Mouse (Mus musculus) limb, embryonic 13.5 days (tissue): ENCODE data around the gene Wdr76. TPM values are rescaled to one million over a fixed set of nuclear protein-coding genes. Genes with fewer than 3 reads are reported as not detected.
"Not testable (repeated sequence)": the region's sequence is repeated elsewhere in the genome, so short reads cannot be mapped to it uniquely, and the experiment has no call there.

Experiments used
- ATAC-seq: fragments of 200-750 bp; cut with Nextera tagmentation; 2 replicates; pipeline ENCODE4 v1.8.0; 2017; ENCODE audit warnings: low read depth, moderate number of reproducible peaks, moderate TSS enrichment; ENCODE audit not compliant: low FRiP score
- H3K27ac ChIP-seq: fragments of 300-500 bp; sonication (generic); 2 replicates; pipeline ENCODE4 v1.5.1; 2015; ENCODE audit warnings: inconsistent platforms, mild to moderate bottlenecking, moderate library complexity
- H3K27me3 ChIP-seq: fragments of 300-500 bp; sonication (generic); 2 replicates; pipeline ENCODE4 v1.6.1; 2015; ENCODE audit warnings: mild to moderate bottlenecking, inconsistent platforms
- H3K36me3 ChIP-seq: fragments of 300-500 bp; sonication (generic); 2 replicates; pipeline ENCODE4 v1.6.1; 2015; ENCODE audit warnings: inconsistent platforms, mild to moderate bottlenecking, moderate library complexity
- H3K4me1 ChIP-seq: fragments of 300-500 bp; sonication (generic); 2 replicates; pipeline ENCODE4 v1.6.1; 2015; ENCODE audit warnings: inconsistent platforms
- H3K4me2 ChIP-seq: fragments of 300-500 bp; sonication (generic); replicated peaks from 2 replicates; pipeline ENCODE4 v1.6.1; 2015; ENCODE audit warnings: inconsistent platforms, mild to moderate bottlenecking, moderate library complexity
- H3K4me3 ChIP-seq: fragments of 300-500 bp; sonication (generic); 2 replicates; pipeline ENCODE4 v1.5.1; 2015; ENCODE audit warnings: moderate library complexity, mild to moderate bottlenecking, inconsistent platforms
- H3K9ac ChIP-seq: fragments of 300-500 bp; sonication (generic); 2 replicates; pipeline ENCODE4 v1.6.1; 2015; ENCODE audit warnings: mild to moderate bottlenecking, inconsistent platforms
- H3K9me3 ChIP-seq: fragments of 300-500 bp; sonication (generic); 2 replicates; pipeline ENCODE4 v1.6.1; 2016; ENCODE audit warnings: inconsistent platforms
- WGBS: fragments of 180-500 bp; shearing (Covaris S2); methylation state at CpG from one replicate; pipeline ENCODE4 v1.1.7; 2015; 5-methylcytosine and 5-hydroxymethylcytosine counted together
- polyA plus RNA-seq: library from polyadenylated mRNA; unstranded; fragments of >200 nt; fragmentation: Nextera tagmentation; extraction: Ambion mirVana; gene quantifications from 2 replicates; pipeline ENCODE4 v1.2.1, GENCODE M21; 2015

Gene Wdr76
- polyA plus RNA-seq: 7.3 and 8.2 TPM in 2 replicates

- H3K36me3 ChIP-seq: peaks cover 19% of the 10 kb centered on the region
- H3K27me3 ChIP-seq, H3K9me3 ChIP-seq: not testable (repeated sequence)
- peaks cover 14% of the 10 kb centered on the region for H3K4me1 ChIP-seq
- 5% methylated on average over 40 of the region's 42 CpGs for WGBS
- H3K4me2 ChIP-seq: peak within 1 kb of the TSS; percentile 77
- peak within 1 kb of the TSS; percentile 63 for H3K27ac ChIP-seq
- H3K4me3 ChIP-seq: peak within 1 kb of the TSS; percentile 60
- peak within 1 kb of the TSS; percentile 74 for H3K9ac ChIP-seq
- ATAC-seq: peak; percentile 96
Observed at GRCm38 (mm10) chr2:121505942-121506882, at the start of gene Wdr76, which contains the start of gene Mfap1a. Wdr76 (plus strand) TSS chr2:121506723. Mfap1a (minus strand) TSS chr2:121506665.

- ATAC-seq: no peak
- 76% methylated on average over 2 of the region's 2 CpGs for WGBS
Observed at GRCm38 (mm10) chr2:121460071-121460470, 46.5 kb upstream of the Wdr76 start.

GRCm38 (mm10) chr2:121468982-121469381 lies 37.5 kb upstream of the Wdr76 start:
- H3K36me3 ChIP-seq: peaks cover 11% of the 10 kb centered on the region; the same call in 1 of the 2 replicates
- H3K27ac ChIP-seq, H3K4me3 ChIP-seq, H3K4me2 ChIP-seq, H3K4me1 ChIP-seq, H3K9me3 ChIP-seq, H3K27me3 ChIP-seq, H3K9ac ChIP-seq, ATAC-seq: not testable (repeated sequence)
- 72% methylated on average over 2 of the region's 6 CpGs for WGBS

More at GRCm38 (mm10) chr2:121460071-121460470, 46.5 kb upstream of the Wdr76 start:
- Histone ChIP-seq H3K27ac (no peak overlapping the region), H3K4me1 (peaks cover 11% of the 10 kb centered on the region), H3K4me3 (no peak overlapping the region), H3K27me3 (no peaks in the 10 kb centered on the region), H3K4me2 (no peak overlapping the region), H3K9ac (no peak overlapping the region), H3K36me3 (peaks cover 30% of the 10 kb centered on the region), H3K9me3 (no peaks in the 10 kb centered on the region)

- 96% methylated on average over 3 of the region's 3 CpGs for WGBS
- H3K4me2 ChIP-seq: peak overlapping the region; percentile 73
Observed at GRCm38 (mm10) chr2:121472783-121473182, 33.7 kb upstream of the Wdr76 start.

GRCm38 (mm10) chr2:121473301-121474179 lies 33.0 kb upstream of the Wdr76 start, which contains the start of gene Mfap1b:
Mfap1b (minus strand) TSS chr2:121474067.
- not testable (repeated sequence) for H3K9me3 ChIP-seq, H3K27ac ChIP-seq, H3K36me3 ChIP-seq, H3K27me3 ChIP-seq, H3K4me1 ChIP-seq
- peak within 1 kb of the TSS; percentile 71 for H3K9ac ChIP-seq
- peak within 1 kb of the TSS; percentile 73 for H3K4me2 ChIP-seq
- H3K4me3 ChIP-seq: peak within 1 kb of the TSS; percentile 63
- 6% methylated on average over 41 of the region's 41 CpGs for WGBS
- ATAC-seq: peak; percentile 94

More at GRCm38 (mm10) chr2:121472783-121473182, 33.7 kb upstream of the Wdr76 start:
- ATAC-seq, H3K27ac ChIP-seq, H3K9me3 ChIP-seq, H3K4me1 ChIP-seq, H3K27me3 ChIP-seq, H3K9ac ChIP-seq: not testable (repeated sequence)
- Histone ChIP-seq H3K4me3 (peak overlapping the region; percentile 63), H3K36me3 (peaks cover 11% of the 10 kb centered on the region; the same call in 1 of the 2 replicates)

- H3K9me3 ChIP-seq: no peaks in the 10 kb centered on the region
- peak overlapping the region; percentile 73 for H3K4me2 ChIP-seq
- H3K36me3 ChIP-seq: peaks cover 7% of the 10 kb centered on the region; the same call in 1 of the 2 replicates
- peak overlapping the region; percentile 71; the same call in 1 of the 2 replicates for H3K9ac ChIP-seq
- H3K27me3 ChIP-seq: no peaks in the 10 kb centered on the region
- H3K27ac ChIP-seq: no peak overlapping the region
- H3K4me3 ChIP-seq: peak overlapping the region; percentile 63
- 34% methylated on average over 8 of the region's 8 CpGs for WGBS
- ATAC-seq: peak; percentile 52; the same call in 1 of the 2 replicates
- 0 out of 2 replicates have a peak, but pooled peaks cover 3% of the 10 kb centered on the region for H3K4me1 ChIP-seq
Observed at GRCm38 (mm10) chr2:121474180-121474535, 32.4 kb upstream of the Wdr76 start.

GRCm38 (mm10) chr2:121475306-121475705 lies 31.2 kb upstream of the Wdr76 start:
- H3K4me2 ChIP-seq, H3K9me3 ChIP-seq, H3K4me1 ChIP-seq, H3K27ac ChIP-seq, ATAC-seq, H3K9ac ChIP-seq, H3K27me3 ChIP-seq, H3K4me3 ChIP-seq, H3K36me3 ChIP-seq: not testable (repeated sequence)
- WGBS: 90% methylated on average over 2 of the region's 2 CpGs

GRCm38 (mm10) chr2:121477491-121478266 lies 28.8 kb upstream of the Wdr76 start:
- Histone ChIP-seq H3K4me3 (no peak overlapping the region), H3K36me3 (no peaks in the 10 kb centered on the region), H3K27ac (no peak overlapping the region), H3K27me3 (no peaks in the 10 kb centered on the region), H3K4me1 (0 out of 2 replicates have a peak, but pooled peaks cover 3% of the 10 kb centered on the region), H3K4me2 (no peak overlapping the region), H3K9ac (no peak overlapping the region), H3K9me3 (no peaks in the 10 kb centered on the region)
- ATAC-seq: no peak
- 92% methylated on average over 3 of the region's 3 CpGs for WGBS

- Histone ChIP-seq H3K27me3 (no peaks in the 10 kb centered on the region), H3K27ac (no peak overlapping the region), H3K4me2 (no peak overlapping the region), H3K36me3 (no peaks in the 10 kb centered on the region), H3K9me3 (no peaks in the 10 kb centered on the region), H3K9ac (no peak overlapping the region), H3K4me1 (peaks cover 3% of the 10 kb centered on the region; the same call in 1 of the 2 replicates), H3K4me3 (no peak overlapping the region)
- no peak for ATAC-seq
- WGBS: 58% methylated on average over 3 of the region's 3 CpGs
Observed at GRCm38 (mm10) chr2:121480498-121480897, 26.0 kb upstream of the Wdr76 start.

GRCm38 (mm10) chr2:121480916-121481315 lies 25.6 kb upstream of the Wdr76 start:
- not testable (repeated sequence) for H3K36me3 ChIP-seq, H3K4me1 ChIP-seq, H3K4me3 ChIP-seq, ATAC-seq, H3K4me2 ChIP-seq, H3K27ac ChIP-seq, H3K27me3 ChIP-seq, H3K9me3 ChIP-seq, H3K9ac ChIP-seq
- WGBS: 83% methylated on average over 13 of the region's 13 CpGs

GRCm38 (mm10) chr2:121483576-121483975 lies 22.9 kb upstream of the Wdr76 start:
- Histone ChIP-seq H3K4me2 (no peak overlapping the region), H3K9ac (peak overlapping the region; percentile 13; the same call in 1 of the 2 replicates), H3K27ac (no peak overlapping the region), H3K4me3 (no peak overlapping the region), H3K27me3 (no peaks in the 10 kb centered on the region), H3K4me1 (peaks cover 3% of the 10 kb centered on the region; the same call in 1 of the 2 replicates), H3K36me3 (no peaks in the 10 kb centered on the region), H3K9me3 (no peaks in the 10 kb centered on the region)
- 38% methylated on average over 8 of the region's 8 CpGs for WGBS
- ATAC-seq: no peak
